Mouse (Mus musculus): ENCODE results near the gene Wdr72.

DNA sequence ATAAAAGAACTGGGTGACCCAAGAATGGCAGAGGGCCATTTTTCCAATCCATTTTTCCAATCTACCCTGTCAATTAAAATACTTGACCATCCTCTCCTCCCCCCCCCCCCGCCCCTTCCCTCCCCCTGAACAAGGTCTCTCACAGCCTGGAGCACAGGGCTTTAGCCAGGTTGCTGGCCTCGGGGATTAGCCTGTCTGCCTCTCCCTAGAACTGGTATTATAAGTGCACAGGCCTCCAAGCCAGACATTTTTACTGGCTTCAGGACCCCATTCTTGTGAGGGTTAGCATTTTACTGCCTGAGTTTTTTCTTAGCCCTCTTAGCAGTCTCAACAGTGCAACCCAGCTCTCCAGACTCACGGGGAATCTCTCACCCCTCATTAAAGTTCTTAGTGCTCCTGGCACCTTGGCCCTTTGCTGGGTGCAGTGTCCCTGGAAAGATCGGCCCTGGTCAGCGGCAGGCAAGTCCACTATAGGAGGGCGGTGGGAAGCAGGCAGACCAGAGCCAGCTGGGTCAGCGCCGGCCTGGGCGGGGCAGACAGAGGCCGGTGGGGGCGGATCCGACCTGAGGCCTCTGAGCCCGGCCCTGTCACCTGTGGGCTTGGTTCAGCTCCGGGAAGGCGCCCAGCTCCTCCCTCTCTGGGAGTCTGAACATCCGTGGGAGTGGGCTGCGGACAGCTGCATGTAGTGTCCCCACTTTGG is at the start of gene Wdr72:
- TF ChIP-seq CTCF (IDR thresholded peaks at IDR 0.05; ENCODE audit: control insufficient read depth, insufficient read depth, low read length) (no peak), POLR2A (IDR thresholded peaks at IDR 0.05; ENCODE audit: borderline replicate concordance, control insufficient read depth, low read depth, low read length) (no peak)

Data from bone marrow, adult 2 months (tissue).